10 mouse cellular contexts compared by ENCODE assay signal in the genomic region with DNA sequence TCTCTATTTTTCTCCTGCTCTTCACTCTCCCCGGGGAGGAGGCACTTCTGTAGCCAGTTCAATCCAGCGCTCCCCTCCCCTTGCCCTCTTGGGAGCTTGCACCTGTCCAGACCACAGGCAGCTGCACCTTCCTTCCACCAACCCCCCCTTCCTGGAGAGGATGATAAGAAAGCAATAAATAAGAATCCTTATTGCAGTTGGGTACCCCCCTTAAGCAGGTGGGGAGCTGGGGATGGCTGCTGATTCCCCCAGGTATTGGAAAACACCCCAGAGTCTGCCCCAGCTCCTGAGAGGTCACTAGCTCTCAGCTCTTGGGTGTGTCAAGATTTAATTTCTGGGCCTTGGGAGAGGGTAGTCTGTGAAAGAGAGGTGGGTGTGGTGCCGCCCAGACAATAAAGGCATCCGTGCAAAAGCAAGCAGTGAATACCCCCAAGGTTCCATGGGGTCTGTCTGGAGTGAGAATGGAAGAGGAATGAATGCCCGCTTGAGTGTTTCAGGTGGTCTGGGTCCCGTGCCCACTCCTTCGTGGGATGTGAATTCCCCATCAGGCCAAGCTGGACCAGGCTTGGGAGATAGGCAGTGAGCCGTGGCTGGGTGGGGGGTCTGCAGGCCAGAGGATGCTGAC. TPM values are rescaled to one million over a fixed set of nuclear protein-coding genes. Genes with fewer than 3 reads are reported as not detected.
DNase-seq lines count a peak whose midpoint lies in the region; ATAC-seq and TF ChIP-seq lines count a peak whose summit lies in the region.
"Had no signal": no experiment of that assay in that cellular context is flagged by ENCODE, and none has a peak within 500 bp of the region (broad histone marks: within the 10 kb centered on the region; RNA-seq: fewer than 3 reads in every experiment).

No protein-coding gene starts in this region.

- peaks cover 26% of the 10 kb centered on the region for H3K4me1 ChIP-seq in heart, embryonic 15.5 days (replicated peaks)
- H3K4me1 ChIP-seq in brown adipose tissue, adult 24 weeks (ENCODE audit: control insufficient read depth, insufficient read depth, insufficient read length, low read length) = no peaks in the 10 kb centered on the region
- H3K4me1 ChIP-seq in hindbrain, embryonic 15.5 days (replicated peaks) = peaks cover 84% of the 10 kb centered on the region
- peaks cover 44% of the 10 kb centered on the region for H3K4me1 ChIP-seq in midbrain, postnatal 0 days (ENCODE audit: insufficient read depth, low read length)

- peak overlapping the region; percentile 65 for H3K9ac ChIP-seq in heart, embryonic 15.5 days
- H3K9ac ChIP-seq in hindbrain, embryonic 15.5 days = peak overlapping the region; percentile 63
- peak overlapping the region; percentile 70 for H3K9ac ChIP-seq in midbrain, postnatal 0 days (replicated peaks; ENCODE audit: low read length, poor library complexity, severe bottlenecking)

- DNase-seq in heart, adult 11 months = no peak
- DNase-seq in midbrain, postnatal 0 days (ENCODE audit: low spot score) = no peak
- DNase-seq in layer of hippocampus, adult 8-10 months (ENCODE audit: low spot score in 2 of 2) = no peak
- DNase-seq in gastrocnemius, postnatal 4 days (ENCODE audit: low spot score in 2 of 2) = no peak

- H3K27ac ChIP-seq in heart, embryonic 15.5 days = peak overlapping the region; percentile 50
- H3K27ac ChIP-seq in brown adipose tissue, adult 24 weeks (replicated peaks; ENCODE audit: low read depth, low read length) = no peak overlapping the region
- peak overlapping the region; percentile 99 for H3K27ac ChIP-seq in hindbrain, embryonic 15.5 days (replicated peaks)
- H3K27ac ChIP-seq in midbrain, postnatal 0 days (ENCODE audit: low read depth, low read length) = peak overlapping the region; percentile 98

- 0 out of 2 replicates have a peak, but pooled peaks have one; percentile 7 for ATAC-seq in heart, embryonic 15.5 days (replicated peaks; ENCODE audit: insufficient number of reproducible peaks, insufficient read depth, low FRiP score, low read depth)
- no peak for ATAC-seq in hindbrain, embryonic 15.5 days (ENCODE audit: low FRiP score, low read depth)
- ATAC-seq in midbrain, postnatal 0 days (ENCODE audit: low FRiP score) = no peak
- ATAC-seq in monocyte, adult 5-6 weeks (replicated peaks; ENCODE audit: insufficient number of reproducible peaks, low FRiP score, low TSS enrichment, poor library complexity, severe bottlenecking) = no peak
- ATAC-seq: inflammation-experienced regulatory T-cells, adult 6 months had no signal

- no peak for TF ChIP-seq CTCF in midbrain, postnatal 0 days (IDR thresholded peaks at IDR 0.05)

- no peaks in the 10 kb centered on the region for H3K36me3 ChIP-seq in heart, embryonic 15.5 days
- H3K36me3 ChIP-seq in hindbrain, embryonic 15.5 days = no peaks in the 10 kb centered on the region; the same call in 1 of the 2 replicates
- H3K36me3 ChIP-seq in midbrain, postnatal 0 days (ENCODE audit: insufficient read depth, low read length) = 0 out of 2 replicates have a peak, but pooled peaks cover 2% of the 10 kb centered on the region
- H3K36me3 ChIP-seq: G1E had no signal

- H3K9me3 ChIP-seq in heart, embryonic 15.5 days (replicated peaks) = no peaks in the 10 kb centered on the region
- no peaks in the 10 kb centered on the region for H3K9me3 ChIP-seq in hindbrain, embryonic 15.5 days
- H3K9me3 ChIP-seq in midbrain, postnatal 0 days (ENCODE audit: low read length) = no peaks in the 10 kb centered on the region
- H3K9me3 ChIP-seq: G1E had no signal

- WGBS in heart, embryonic 15.5 days = 40% methylated on average over 8 of the region's 8 CpGs
- 8% methylated on average over 8 of the region's 8 CpGs for WGBS in hindbrain, embryonic 15.5 days
- WGBS in midbrain, postnatal 0 days = 5% methylated on average over 8 of the region's 8 CpGs

- H3K27me3 ChIP-seq in heart, embryonic 15.5 days = peaks cover 10% of the 10 kb centered on the region
- no peaks in the 10 kb centered on the region for H3K27me3 ChIP-seq in hindbrain, embryonic 15.5 days
- H3K27me3 ChIP-seq in midbrain, postnatal 0 days (ENCODE audit: insufficient read depth, low read length) = no peaks in the 10 kb centered on the region

- peak overlapping the region; percentile 81 for H3K4me2 ChIP-seq in heart, embryonic 15.5 days
- H3K4me2 ChIP-seq in hindbrain, embryonic 15.5 days = peak overlapping the region; percentile 60
- H3K4me2 ChIP-seq in midbrain, postnatal 0 days (ENCODE audit: low read depth, low read length, poor library complexity, severe bottlenecking) = peak overlapping the region; percentile 54

- H3K4me3 ChIP-seq in heart, embryonic 15.5 days = peak overlapping the region; percentile 50
- peak overlapping the region; percentile 28; the same call in 1 of the 2 replicates for H3K4me3 ChIP-seq in brown adipose tissue, adult 24 weeks (ENCODE audit: insufficient read depth, low read depth, low read length)
- H3K4me3 ChIP-seq in hindbrain, embryonic 15.5 days = peak overlapping the region; percentile 32
- peak overlapping the region; percentile 27 for H3K4me3 ChIP-seq in midbrain, postnatal 0 days (ENCODE audit: low read depth, low read length)

RNA-seq across cellular contexts. Expression of a gene that starts 6.5 kb away (rescaled TPM):
- 2.0 and 3.5 TPM in 2 replicates for polyA plus RNA-seq in heart, embryonic 15.5 days (2015; fragmentation: Nextera tagmentation; extraction: Ambion mirVana)
- 1.1 TPM in 1 of 2 replicates, not detected in the other for polyA plus RNA-seq in brown adipose tissue, adult 24 weeks (2012; ENCODE audit: insufficient read depth, insufficient read length, missing spikeins)
- polyA plus RNA-seq in hindbrain, embryonic 15.5 days (2015; fragmentation: Nextera tagmentation; extraction: Ambion mirVana) = 59.9 and 60.3 TPM in 2 replicates
- total RNA-seq in midbrain, postnatal 0 days (2014; rRNA removed) = 72.5 and 82.9 TPM in 2 replicates
- 41.1 and 52.1 TPM in 2 replicates for polyA plus RNA-seq in midbrain, postnatal 0 days (2015; fragmentation: Nextera tagmentation; extraction: Ambion mirVana)
- total RNA-seq in layer of hippocampus, adult 8-10 months (2022) = 10 to 100 TPM; 57.2 to 62.6 (median 60.8) TPM
- 1 to 10 TPM; 6.2 to 6.5 TPM for total RNA-seq in gastrocnemius, postnatal 4 days (2021)
- total RNA-seq in monocyte, adult 5-6 weeks (2017) = not detected in 3 replicates
- polyA plus RNA-seq: inflammation-experienced regulatory T-cells, adult 6 months had no signal

RNA-seq across cellular contexts. Expression of a gene that starts 30.2 kb away (rescaled TPM):
- polyA plus RNA-seq in heart, embryonic 15.5 days (2015; fragmentation: Nextera tagmentation; extraction: Ambion mirVana) = 0.32 and 0.52 TPM in 2 replicates
- not detected in 2 replicates for polyA plus RNA-seq in brown adipose tissue, adult 24 weeks (2012; ENCODE audit: insufficient read depth, insufficient read length, missing spikeins)
- polyA plus RNA-seq in hindbrain, embryonic 15.5 days (2015; fragmentation: Nextera tagmentation; extraction: Ambion mirVana) = 0.54 TPM in 1 of 2 replicates, not detected in the other
- total RNA-seq in midbrain, postnatal 0 days (2014; rRNA removed) = not detected in 2 replicates
- not detected in 2 replicates for polyA plus RNA-seq in midbrain, postnatal 0 days (2015; fragmentation: Nextera tagmentation; extraction: Ambion mirVana)
- not detected for total RNA-seq in layer of hippocampus, adult 8-10 months (2022)
- not detected for total RNA-seq in gastrocnemius, postnatal 4 days (2021)
- total RNA-seq in monocyte, adult 5-6 weeks (2017) = not detected in 3 replicates
- total RNA-seq: G1E had no signal
- polyA plus RNA-seq: inflammation-experienced regulatory T-cells, adult 6 months had no signal

RNA-seq across cellular contexts. Expression of a gene that starts 48.7 kb away (rescaled TPM):
- 20.9 TPM in 2 replicates for polyA plus RNA-seq in heart, embryonic 15.5 days (2015; fragmentation: Nextera tagmentation; extraction: Ambion mirVana)
- polyA plus RNA-seq in brown adipose tissue, adult 24 weeks (2012; ENCODE audit: insufficient read depth, insufficient read length, missing spikeins) = 11.4 and 18.4 TPM in 2 replicates
- polyA plus RNA-seq in hindbrain, embryonic 15.5 days (2015; fragmentation: Nextera tagmentation; extraction: Ambion mirVana) = 27.3 and 32.2 TPM in 2 replicates
- total RNA-seq in midbrain, postnatal 0 days (2014; rRNA removed) = 19.5 and 25.6 TPM in 2 replicates
- 22.4 and 27.0 TPM in 2 replicates for polyA plus RNA-seq in midbrain, postnatal 0 days (2015; fragmentation: Nextera tagmentation; extraction: Ambion mirVana)
- 10 to 100 TPM; 34.0 to 58.6 (median 41.9) TPM for total RNA-seq in layer of hippocampus, adult 8-10 months (2022)
- 10 to 100 TPM; 13.4 to 16.8 TPM for total RNA-seq in gastrocnemius, postnatal 4 days (2021)
- 5.2 to 10.7 TPM (median 7.8 TPM) in 3 replicates for total RNA-seq in monocyte, adult 5-6 weeks (2017)
